Mouse (Mus musculus) hindbrain, postnatal 0 days (tissue): ENCODE data around the gene Acad10. TPM values are rescaled to one million over a fixed set of nuclear protein-coding genes. Genes with fewer than 3 reads are reported as not detected.
A peak's percentile ranks its signal among the peaks of the same experiment; 100 is the strongest.

ENCODE experiments used
- ATAC-seq: fragments of 200-750 bp; cut with Nextera tagmentation; 2 replicates; pipeline ENCODE4 v1.8.0; 2017; ENCODE audit warnings: mild to moderate bottlenecking, moderate TSS enrichment, moderate library complexity
- DNase-seq: peaks from one replicate; pipeline ENCODE4 v3.0.0-alpha.2; 2015; ENCODE audit warnings: low spot score
- H3K27ac ChIP-seq: fragments of 300-500 bp; sonication (generic); 2 replicates; pipeline ENCODE4 v1.5.1; 2014; ENCODE audit warnings: mild to moderate bottlenecking
- H3K27me3 ChIP-seq: fragments of 300-500 bp; sonication (generic); 2 replicates; pipeline ENCODE4 v1.6.1; 2014; ENCODE audit warnings: low read length, mixed read lengths; ENCODE audit not compliant: insufficient read depth
- H3K36me3 ChIP-seq: fragments of 300-500 bp; sonication (generic); 2 replicates; pipeline ENCODE4 v1.6.1; 2014; ENCODE audit warnings: low read length, mixed read lengths; ENCODE audit not compliant: insufficient read depth
- H3K4me1 ChIP-seq: fragments of 300-500 bp; sonication (generic); 2 replicates; pipeline ENCODE4 v1.6.1; 2014; ENCODE audit warnings: antibody characterized with exemption, low read length, mixed read lengths; ENCODE audit not compliant: insufficient read depth
- H3K4me2 ChIP-seq: fragments of 300-500 bp; sonication (generic); 2 replicates; pipeline ENCODE4 v1.6.1; 2014; ENCODE audit warnings: low read depth, mild to moderate bottlenecking, low read length, moderate library complexity, mixed read lengths
- H3K4me3 ChIP-seq: fragments of 300-500 bp; sonication (generic); 2 replicates; pipeline ENCODE4 v1.5.1; 2014; ENCODE audit warnings: low read length
- H3K9ac ChIP-seq: fragments of 300-500 bp; sonication (generic); replicated peaks from 2 replicates; pipeline ENCODE4 v1.6.1; 2014; ENCODE audit warnings: mild to moderate bottlenecking, low read length, moderate library complexity, mixed read lengths
- H3K9me3 ChIP-seq: fragments of 300-500 bp; sonication (generic); 2 replicates; pipeline ENCODE4 v1.6.1; 2016; ENCODE audit warnings: low read length, mixed read lengths
- CTCF ChIP-seq: IDR thresholded peaks from 2 replicates; pipeline ENCODE4 v1.5.1; 2016; ENCODE audit warnings: antibody characterized with exemption, control low read depth, low read depth
- WGBS: fragments of 180-500 bp; shearing (Covaris S2); extraction: QIAGEN DNeasy Blood & Tissue Kit; methylation state at CpG from one replicate; pipeline ENCODE4 v1.1.7; 2014; 5-methylcytosine and 5-hydroxymethylcytosine counted together
- polyA plus RNA-seq: library from polyadenylated mRNA; unstranded; fragments of >200 nt; fragmentation: Nextera tagmentation; extraction: Ambion mirVana; gene quantifications from 2 replicates; pipeline ENCODE4 v1.2.1, GENCODE M21; 2015
- total RNA-seq: library from RNA; depleted of rRNA; stranded (reverse); fragments of >200 nt; gene quantifications from 2 replicates; pipeline ENCODE4 v1.2.3, GENCODE M21; 2014

Gene Acad10
- total and polyA plus RNA-seq, 2 experiments from 2014 or later = 1.2 to 5.1 TPM

DNA sequence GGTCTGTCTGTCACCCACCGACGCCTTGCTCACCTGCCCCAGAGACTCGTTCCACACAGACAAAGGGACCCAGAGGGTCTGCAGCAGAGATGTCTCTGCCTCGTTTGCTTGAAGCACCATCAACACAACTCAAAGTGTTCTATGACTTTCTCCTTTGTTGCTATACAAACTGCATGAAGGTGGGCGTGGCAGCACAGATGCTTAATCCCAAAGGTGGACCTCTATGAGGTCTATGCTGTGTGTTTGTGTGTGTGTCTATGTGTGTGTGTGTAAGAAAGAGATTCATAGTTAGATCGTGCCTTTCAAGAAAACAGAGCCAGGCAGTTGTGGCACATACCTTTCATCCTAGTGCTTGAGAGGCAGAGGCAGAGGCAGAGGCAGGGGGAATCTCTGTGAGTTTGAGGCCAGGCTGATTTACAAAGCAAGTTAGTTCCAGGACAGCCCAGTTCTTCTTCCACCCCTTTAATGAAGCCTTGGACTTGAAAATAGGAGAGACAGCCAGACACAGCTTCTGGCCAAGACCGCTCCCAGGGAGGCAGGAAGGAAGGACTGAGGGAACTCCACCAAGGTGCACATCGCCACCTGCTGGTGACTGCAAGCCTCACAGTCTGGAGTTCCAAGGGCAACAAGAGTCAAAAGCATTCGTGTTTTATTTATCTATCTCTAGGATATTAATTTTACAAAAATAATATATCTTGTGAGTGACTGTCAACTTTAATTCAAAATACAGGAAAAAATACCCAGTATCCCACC is 58.6 kb downstream of the Acad10 start:
- H3K9ac ChIP-seq = no peak overlapping the region
- H3K9me3 ChIP-seq = no peaks in the 10 kb centered on the region
- no peak overlapping the region for H3K27ac ChIP-seq
- no peaks in the 10 kb centered on the region for H3K36me3 ChIP-seq
- peak; percentile 93 for TF ChIP-seq CTCF
- H3K4me2 ChIP-seq = no peak overlapping the region
- no peaks in the 10 kb centered on the region for H3K27me3 ChIP-seq
- ATAC-seq = peak; percentile 76; the same call in 1 of the 2 replicates
- H3K4me1 ChIP-seq = no peaks in the 10 kb centered on the region
- WGBS = 38% methylated on average over 9 of the region's 9 CpGs
- peak; percentile 92 for DNase-seq
- H3K4me3 ChIP-seq = no peak overlapping the region

GRCm38 (mm10) chr5:121598871-121599610 is 61.3 kb downstream of the Acad10 start:
- TF ChIP-seq CTCF = no peak
- Histone ChIP-seq H3K4me1 (peaks cover 3% of the 10 kb centered on the region; the same call in 1 of the 2 replicates), H3K27me3 (no peaks in the 10 kb centered on the region), H3K36me3 (no peaks in the 10 kb centered on the region), H3K4me2 (no peak overlapping the region), H3K9me3 (no peaks in the 10 kb centered on the region), H3K4me3 (no peak overlapping the region), H3K27ac (no peak overlapping the region), H3K9ac (no peak overlapping the region)
- DNase-seq = no peak
- ATAC-seq = no peak
- 72% methylated on average over 13 of the region's 13 CpGs for WGBS

DNA sequence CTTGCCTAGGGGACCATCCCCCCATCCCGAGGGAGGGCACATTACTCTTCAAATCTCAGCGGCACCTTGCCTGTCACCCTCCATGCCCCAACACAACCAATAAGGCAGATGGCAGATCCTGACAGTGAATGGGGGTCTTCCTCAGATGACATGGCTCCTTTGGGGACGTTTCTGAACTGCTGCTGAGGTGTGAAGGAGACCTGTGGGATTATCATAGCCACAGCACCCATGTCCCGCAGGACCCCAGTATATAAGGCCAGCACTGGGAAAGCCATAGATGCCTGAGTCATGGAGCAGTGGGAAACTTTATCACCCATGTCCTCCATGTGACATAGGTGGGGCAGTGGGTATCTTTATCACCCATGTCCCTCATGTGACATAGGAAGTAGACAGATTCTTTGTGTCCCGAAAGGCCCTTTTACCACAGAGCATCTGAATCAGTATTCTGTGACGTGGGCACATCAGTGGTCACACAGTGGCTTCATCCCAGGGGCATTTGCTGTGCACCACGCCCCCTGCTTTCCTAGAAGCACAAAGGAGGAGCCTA is 62.2 kb downstream of the Acad10 start:
- Histone ChIP-seq H3K9me3 (no peaks in the 10 kb centered on the region), H3K4me2 (no peak overlapping the region), H3K4me1 (peaks cover 6% of the 10 kb centered on the region; the same call in 1 of the 2 replicates), H3K9ac (no peak overlapping the region), H3K27ac (no peak overlapping the region), H3K36me3 (no peaks in the 10 kb centered on the region), H3K4me3 (no peak overlapping the region), H3K27me3 (no peaks in the 10 kb centered on the region)
- DNase-seq (no peak), ATAC-seq (no peak)
- no peak for TF ChIP-seq CTCF
- 77% methylated on average over 7 of the region's 7 CpGs for WGBS

- 77% methylated on average over 4 of the region's 4 CpGs for WGBS
Measured at GRCm38 (mm10) chr5:121597332-121597731, 63.0 kb downstream of the Acad10 start.

DNA sequence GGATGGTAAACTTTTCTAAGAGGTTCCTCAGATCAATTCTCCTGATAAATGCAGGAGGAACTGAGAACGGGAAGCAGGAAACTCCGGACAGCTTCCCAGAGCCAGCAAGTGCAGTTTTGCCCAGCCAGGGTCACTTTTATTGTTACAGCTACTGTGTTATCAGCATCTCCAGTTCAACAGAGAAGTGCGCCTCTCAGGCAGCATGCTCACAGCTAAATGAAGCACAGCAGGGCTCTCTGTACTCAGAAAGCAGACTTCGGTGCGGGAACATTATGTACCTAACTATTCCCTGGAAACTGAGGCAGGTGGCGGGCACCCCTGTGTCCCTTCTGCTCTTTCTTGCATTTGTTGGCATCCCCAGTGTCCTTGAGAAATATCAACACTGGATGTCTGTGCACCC is 64.1 kb downstream of the Acad10 start:
- no peaks in the 10 kb centered on the region for H3K36me3 ChIP-seq
- no peak overlapping the region for H3K9ac ChIP-seq
- no peak for TF ChIP-seq CTCF
- WGBS = 73% methylated on average over 6 of the region's 6 CpGs
- DNase-seq (no peak), ATAC-seq (no peak)
- H3K27ac ChIP-seq = no peak overlapping the region
- H3K9me3 ChIP-seq = no peaks in the 10 kb centered on the region
- peaks cover 6% of the 10 kb centered on the region; the same call in 1 of the 2 replicates for H3K4me1 ChIP-seq
- no peak overlapping the region for H3K4me3 ChIP-seq
- H3K4me2 ChIP-seq = no peak overlapping the region
- H3K27me3 ChIP-seq = no peaks in the 10 kb centered on the region

More at GRCm38 (mm10) chr5:121597332-121597731, 63.0 kb downstream of the Acad10 start:
- Histone ChIP-seq H3K4me1 (peaks cover 6% of the 10 kb centered on the region; the same call in 1 of the 2 replicates), H3K4me3 (no peak overlapping the region), H3K27me3 (no peaks in the 10 kb centered on the region), H3K4me2 (no peak overlapping the region), H3K9ac (no peak overlapping the region), H3K27ac (no peak overlapping the region), H3K36me3 (no peaks in the 10 kb centered on the region), H3K9me3 (no peaks in the 10 kb centered on the region)
- no peak for TF ChIP-seq CTCF
- DNase-seq (no peak), ATAC-seq (no peak)

DNA sequence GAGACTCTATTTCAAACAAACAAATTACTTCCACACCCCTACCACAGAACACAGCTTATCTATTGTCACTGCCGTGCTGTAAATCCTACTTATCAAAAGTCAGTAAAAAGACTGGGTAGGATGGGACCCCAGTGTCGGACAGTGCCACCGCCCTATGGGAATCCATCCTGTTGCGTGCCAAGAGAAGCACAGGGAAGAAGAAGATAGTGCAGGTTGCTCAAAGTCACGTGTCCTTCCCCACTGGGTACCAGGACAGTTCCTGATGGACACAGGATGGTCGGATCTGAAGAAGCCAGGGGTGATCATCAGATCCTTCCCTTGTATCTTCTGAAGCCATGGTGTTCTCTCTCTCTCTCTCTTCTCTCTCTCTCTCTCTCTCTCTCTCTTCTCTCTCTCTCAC is 64.6 kb downstream of the Acad10 start:
- 81% methylated on average over 6 of the region's 6 CpGs for WGBS
- H3K27ac ChIP-seq = no peak overlapping the region
- H3K9ac ChIP-seq = no peak overlapping the region
- H3K4me1 ChIP-seq = peaks cover 6% of the 10 kb centered on the region; the same call in 1 of the 2 replicates
- no peaks in the 10 kb centered on the region for H3K36me3 ChIP-seq
- DNase-seq (no peak), ATAC-seq (no peak)
- no peak overlapping the region for H3K4me3 ChIP-seq
- no peaks in the 10 kb centered on the region for H3K27me3 ChIP-seq
- no peak overlapping the region for H3K4me2 ChIP-seq
- no peak for TF ChIP-seq CTCF
- no peaks in the 10 kb centered on the region for H3K9me3 ChIP-seq
